Mouse (Mus musculus) midbrain, embryonic 16.5 days (tissue): ENCODE results near the gene Igtp. TPM values are rescaled to one million over a fixed set of nuclear protein-coding genes. Genes with fewer than 3 reads are reported as not detected.
A peak's percentile ranks its signal among the peaks of the same experiment; 100 is the strongest.
"Not testable (repeated sequence)": the region's sequence is repeated elsewhere in the genome, so short reads cannot be mapped to it uniquely, and the experiment has no call there.

Experiments used
- ATAC-seq: fragments of 200-750 bp; cut with Nextera tagmentation; 2 replicates; pipeline ENCODE4 v1.8.0; 2017; ENCODE audit warnings: moderate TSS enrichment
- H3K27ac ChIP-seq: fragments of 300-500 bp; sonication (generic); 2 replicates; pipeline ENCODE4 v1.5.1; 2014; ENCODE audit warnings: mild to moderate bottlenecking, low read length, mixed read lengths
- H3K27me3 ChIP-seq: fragments of 300-500 bp; sonication (generic); 2 replicates; pipeline ENCODE4 v1.6.1; 2014; ENCODE audit warnings: low read depth, low read length, mixed read lengths; ENCODE audit not compliant: control insufficient read depth, insufficient read depth
- H3K36me3 ChIP-seq: fragments of 300-500 bp; sonication (generic); 2 replicates; pipeline ENCODE4 v1.6.1; 2014; ENCODE audit warnings: mild to moderate bottlenecking, low read length, moderate library complexity, mixed read lengths; ENCODE audit not compliant: control insufficient read depth, insufficient read depth
- H3K4me1 ChIP-seq: fragments of 300-500 bp; sonication (generic); 2 replicates; pipeline ENCODE4 v1.6.1; 2014; ENCODE audit warnings: mild to moderate bottlenecking, low read length, mixed read lengths; ENCODE audit not compliant: control insufficient read depth, insufficient read depth
- H3K4me2 ChIP-seq: fragments of 300-500 bp; sonication (generic); 2 replicates; pipeline ENCODE4 v1.6.1; 2014; ENCODE audit warnings: mild to moderate bottlenecking, low read length, mixed read lengths
- H3K4me3 ChIP-seq: fragments of 300-500 bp; sonication (generic); 2 replicates; pipeline ENCODE4 v1.5.1; 2014; ENCODE audit warnings: low read depth, mild to moderate bottlenecking, low read length, moderate library complexity, mixed read lengths
- H3K9ac ChIP-seq: fragments of 300-500 bp; sonication (generic); 2 replicates; pipeline ENCODE4 v1.6.1; 2014; ENCODE audit warnings: low read depth, low read length, mixed read lengths
- H3K9me3 ChIP-seq: fragments of 300-500 bp; sonication (generic); replicated peaks from 2 replicates; pipeline ENCODE4 v1.6.1; 2014; ENCODE audit warnings: mild to moderate bottlenecking, low read length, mixed read lengths; ENCODE audit not compliant: control insufficient read depth, poor library complexity, severe bottlenecking
- WGBS: fragments of 180-500 bp; shearing (Covaris S2); extraction: QIAGEN DNeasy Blood & Tissue Kit; methylation state at CpG from one replicate; pipeline ENCODE4 v1.1.7; 2014; 5-methylcytosine and 5-hydroxymethylcytosine counted together
- polyA plus RNA-seq: library from polyadenylated mRNA; unstranded; fragments of >200 nt; fragmentation: Nextera tagmentation; extraction: Ambion mirVana; gene quantifications from 2 replicates; pipeline ENCODE4 v1.2.1, GENCODE M21; 2015

Igtp gene
- polyA plus RNA-seq, 1 experiment from 2014 or later = 1.6 TPM

DNA sequence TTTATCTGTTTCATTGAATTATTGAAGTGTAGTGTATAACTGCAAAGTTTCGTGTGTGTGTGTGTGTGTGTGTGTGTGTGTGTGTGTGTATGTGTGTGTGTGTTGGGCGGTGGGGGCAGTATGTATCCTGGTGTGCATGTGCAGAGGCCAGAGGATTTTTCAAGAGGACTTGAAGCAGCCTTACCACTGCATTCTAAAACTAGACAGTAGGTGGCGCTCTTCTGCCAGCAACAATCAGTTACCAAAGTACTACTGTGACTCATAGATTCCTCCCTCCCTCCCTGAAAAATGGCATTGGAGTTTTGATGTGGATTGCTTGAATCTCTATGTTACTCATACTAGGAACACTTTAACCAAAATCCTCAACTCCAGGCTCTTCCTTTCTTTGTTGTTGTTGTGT, 19.8 kb upstream of the Igtp start:
- H3K36me3 ChIP-seq = peaks cover 21% of the 10 kb centered on the region
- no peak overlapping the region for H3K4me3 ChIP-seq
- no peak for ATAC-seq
- H3K4me2 ChIP-seq = no peak overlapping the region
- WGBS = 25% methylated on average over 3 of the region's 3 CpGs
- H3K9ac ChIP-seq = no peak overlapping the region
- H3K9me3 ChIP-seq = no peaks in the 10 kb centered on the region
- no peak overlapping the region for H3K27ac ChIP-seq
- H3K4me1 ChIP-seq = no peaks in the 10 kb centered on the region
- no peaks in the 10 kb centered on the region for H3K27me3 ChIP-seq

DNA sequence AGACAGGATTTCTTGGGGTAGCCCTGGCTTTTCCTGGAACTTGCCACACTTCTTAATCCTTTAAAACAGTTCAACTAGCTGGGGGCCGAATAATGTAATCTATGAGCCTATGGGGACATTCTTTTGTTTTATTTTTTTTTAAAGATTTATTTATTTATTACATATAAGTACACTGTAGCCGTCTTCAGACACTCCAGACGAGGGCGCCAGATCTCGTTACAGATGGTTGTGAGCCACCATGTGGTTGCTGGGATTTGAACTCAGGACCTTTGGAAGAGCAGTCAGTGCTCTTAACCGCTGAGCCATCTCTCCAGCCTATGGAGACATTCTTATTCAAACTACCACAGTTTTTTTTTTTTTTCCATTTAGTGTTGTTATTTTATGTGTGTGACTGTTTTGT, 19.4 kb upstream of the Igtp start:
- H3K4me1 ChIP-seq, H3K4me2 ChIP-seq, H3K4me3 ChIP-seq, ATAC-seq, H3K27me3 ChIP-seq, H3K27ac ChIP-seq, H3K9ac ChIP-seq, H3K9me3 ChIP-seq: not testable (repeated sequence)
- H3K36me3 ChIP-seq = peaks cover 20% of the 10 kb centered on the region
- 97% methylated on average over 6 of the region's 6 CpGs for WGBS

DNA sequence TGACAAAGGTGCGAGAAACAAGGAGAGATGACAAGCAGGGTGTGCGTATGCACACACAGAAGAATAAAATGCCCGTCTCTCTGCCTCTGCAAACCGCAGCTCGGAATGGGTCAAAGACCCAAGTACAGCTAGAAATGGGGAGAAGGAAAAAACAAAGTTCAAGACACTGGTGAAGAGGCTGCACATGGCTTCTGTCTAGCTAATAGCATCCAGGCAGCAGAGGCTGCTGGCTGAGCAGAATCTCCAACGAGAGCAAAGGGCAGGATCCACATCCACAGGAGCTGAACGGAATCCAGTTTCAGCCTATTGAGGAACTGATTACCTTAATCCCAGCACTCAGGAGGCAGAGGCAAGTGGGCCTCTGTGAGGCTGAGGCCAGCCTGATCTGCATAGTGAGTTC, 18.6 kb upstream of the Igtp start:
- Histone ChIP-seq H3K4me1 (no peaks in the 10 kb centered on the region), H3K9me3 (no peaks in the 10 kb centered on the region), H3K27me3 (no peaks in the 10 kb centered on the region), H3K36me3 (peaks cover 13% of the 10 kb centered on the region), H3K27ac (no peak overlapping the region), H3K4me3 (no peak overlapping the region), H3K9ac (no peak overlapping the region), H3K4me2 (no peak overlapping the region)
- ATAC-seq = no peak
- 88% methylated on average over 7 of the region's 7 CpGs for WGBS

DNA sequence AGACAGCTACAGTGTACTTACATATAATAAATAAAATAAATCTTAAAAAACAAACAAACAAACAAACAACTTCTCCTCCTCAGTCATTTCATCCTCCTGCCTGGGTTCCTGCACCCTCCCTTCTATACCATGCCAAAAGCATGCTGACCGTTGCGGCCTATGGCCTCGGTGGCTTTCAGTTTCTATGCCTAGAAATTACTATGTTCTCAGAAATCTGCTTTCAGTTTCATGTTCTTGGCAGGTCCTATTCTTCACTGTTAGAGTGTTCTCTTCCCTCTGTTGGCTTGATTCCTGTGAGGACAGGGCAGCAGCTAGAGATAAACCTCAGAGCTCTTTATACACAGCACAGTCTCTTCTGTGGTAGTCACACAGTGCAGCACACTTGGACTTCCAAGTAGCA, 15.8 kb upstream of the Igtp start:
- WGBS = 96% methylated on average over 3 of the region's 3 CpGs
- no peak overlapping the region for H3K27ac ChIP-seq
- no peak overlapping the region for H3K4me3 ChIP-seq
- H3K9ac ChIP-seq = no peak overlapping the region
- H3K36me3 ChIP-seq = no peaks in the 10 kb centered on the region
- no peaks in the 10 kb centered on the region for H3K27me3 ChIP-seq
- H3K9me3 ChIP-seq = no peaks in the 10 kb centered on the region
- no peaks in the 10 kb centered on the region for H3K4me1 ChIP-seq
- no peak for ATAC-seq
- H3K4me2 ChIP-seq = no peak overlapping the region

DNA sequence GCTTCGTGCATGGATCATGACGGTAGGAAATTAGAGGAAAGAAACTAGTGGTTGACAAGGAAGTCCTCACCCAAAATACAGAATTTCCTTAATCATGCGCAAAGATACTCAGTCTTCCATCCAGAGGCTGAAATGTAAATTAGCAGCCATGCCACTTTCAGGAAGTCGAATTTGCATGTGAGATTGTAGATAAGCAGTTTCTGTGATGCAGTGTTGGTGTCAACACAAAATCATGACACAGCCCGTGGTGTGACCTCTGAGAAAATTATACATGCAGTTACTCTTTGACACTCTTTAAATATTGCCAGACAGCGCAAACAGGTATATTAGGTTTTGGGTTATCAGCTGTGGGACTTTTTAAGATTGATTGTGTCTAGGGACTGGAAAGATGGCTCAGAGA, 9.7 kb upstream of the Igtp start:
- no peak overlapping the region for H3K27ac ChIP-seq
- WGBS = 95% methylated on average over 6 of the region's 6 CpGs
- no peak overlapping the region for H3K4me2 ChIP-seq
- ATAC-seq = no peak
- H3K4me3 ChIP-seq = no peak overlapping the region
- no peak overlapping the region for H3K9ac ChIP-seq
- H3K4me1 ChIP-seq = no peaks in the 10 kb centered on the region
- H3K9me3 ChIP-seq = no peaks in the 10 kb centered on the region
- no peaks in the 10 kb centered on the region for H3K36me3 ChIP-seq
- no peaks in the 10 kb centered on the region for H3K27me3 ChIP-seq

DNA sequence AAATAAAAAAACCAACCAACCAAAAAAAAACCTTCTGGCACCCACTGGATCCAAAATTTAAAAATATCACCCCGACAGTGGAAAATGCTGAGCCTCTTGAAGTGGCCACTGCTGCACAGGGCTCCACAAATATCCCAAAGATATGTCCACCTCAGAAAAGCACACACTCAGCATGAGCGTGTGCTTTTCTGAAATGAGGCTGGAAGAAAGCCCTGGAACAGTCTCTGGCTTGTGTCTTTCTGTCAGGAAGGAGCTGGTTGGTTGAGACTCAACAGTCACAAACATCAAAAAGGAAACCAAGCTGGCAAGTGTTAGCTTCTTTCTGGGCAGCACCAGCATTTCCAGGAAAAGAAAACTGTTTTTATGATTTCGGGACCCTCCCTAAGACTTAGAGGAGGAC, 6.0 kb upstream of the Igtp start:
- no peak overlapping the region for H3K9ac ChIP-seq
- no peaks in the 10 kb centered on the region for H3K9me3 ChIP-seq
- H3K36me3 ChIP-seq = no peaks in the 10 kb centered on the region
- H3K27me3 ChIP-seq = no peaks in the 10 kb centered on the region
- H3K4me3 ChIP-seq = no peak overlapping the region
- H3K27ac ChIP-seq = no peak overlapping the region
- 79% methylated on average over 3 of the region's 3 CpGs for WGBS
- H3K4me1 ChIP-seq = no peaks in the 10 kb centered on the region
- H3K4me2 ChIP-seq = no peak overlapping the region
- ATAC-seq = no peak

DNA sequence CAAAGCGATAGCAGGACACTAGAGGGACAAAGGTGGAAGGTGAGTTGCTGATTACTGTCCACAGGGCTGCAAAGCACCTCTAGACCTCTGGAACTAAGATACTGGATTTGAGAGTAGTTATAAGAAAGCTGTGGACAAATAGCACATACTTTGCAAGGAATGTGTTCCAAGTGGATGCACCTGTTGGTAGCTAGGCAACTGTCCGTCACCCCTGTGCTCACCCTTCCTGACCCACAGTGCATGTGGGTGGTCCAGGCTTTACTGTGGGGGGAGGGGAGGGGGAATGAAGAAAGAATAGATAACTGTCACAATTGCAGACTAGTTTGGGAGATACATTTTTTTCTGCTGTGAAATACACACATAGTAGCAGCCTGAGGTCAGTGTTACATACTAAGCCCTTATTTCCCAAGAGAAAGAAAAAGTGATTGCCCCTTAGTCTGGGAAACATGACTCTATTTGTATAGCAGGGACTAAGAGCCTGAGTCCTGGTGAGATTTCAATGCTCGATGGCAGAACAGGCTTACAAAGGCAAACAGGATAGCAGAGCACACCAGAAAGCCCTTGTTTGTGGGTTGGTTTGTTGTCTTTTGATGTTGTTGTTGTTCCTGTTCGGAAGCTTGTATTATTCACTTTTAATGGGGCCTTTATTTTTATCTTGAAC, 5.4 kb upstream of the Igtp start:
- Histone ChIP-seq H3K36me3 (no peaks in the 10 kb centered on the region), H3K27ac (no peak overlapping the region), H3K4me2 (no peak overlapping the region), H3K4me3 (no peak overlapping the region), H3K9me3 (no peaks in the 10 kb centered on the region), H3K4me1 (no peaks in the 10 kb centered on the region), H3K27me3 (no peaks in the 10 kb centered on the region), H3K9ac (no peak overlapping the region)
- 40% methylated on average over 4 of the region's 4 CpGs for WGBS
- ATAC-seq = no peak

DNA sequence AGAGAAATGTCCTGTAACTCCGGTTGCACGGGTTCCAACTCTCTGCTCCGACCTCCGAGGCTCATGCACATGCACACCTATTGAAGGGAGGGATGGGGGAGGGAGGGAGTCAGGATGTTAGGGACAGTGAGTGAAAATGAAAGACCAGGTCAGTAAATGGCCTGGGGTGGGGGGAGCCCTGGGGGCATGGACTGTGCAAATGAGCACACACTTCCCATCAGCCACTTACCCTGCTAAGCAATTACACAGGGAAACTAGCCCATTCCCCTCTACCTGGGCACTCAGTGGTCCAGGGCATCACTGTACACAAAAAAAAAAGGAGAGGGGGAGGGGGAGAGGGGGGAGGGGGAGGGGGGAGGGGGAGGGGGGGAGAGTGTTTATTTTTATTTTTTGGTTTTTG, 693 bp upstream of the Igtp start:
- 84% methylated on average over 4 of the region's 4 CpGs for WGBS
- no peak overlapping the region for H3K9ac ChIP-seq
- H3K9me3 ChIP-seq = no peaks in the 10 kb centered on the region
- H3K27ac ChIP-seq = no peak overlapping the region
- H3K36me3 ChIP-seq = no peaks in the 10 kb centered on the region
- no peaks in the 10 kb centered on the region for H3K4me1 ChIP-seq
- ATAC-seq = no peak
- no peak overlapping the region for H3K4me3 ChIP-seq
- peak overlapping the region; percentile 58 for H3K4me2 ChIP-seq
- no peaks in the 10 kb centered on the region for H3K27me3 ChIP-seq

DNA sequence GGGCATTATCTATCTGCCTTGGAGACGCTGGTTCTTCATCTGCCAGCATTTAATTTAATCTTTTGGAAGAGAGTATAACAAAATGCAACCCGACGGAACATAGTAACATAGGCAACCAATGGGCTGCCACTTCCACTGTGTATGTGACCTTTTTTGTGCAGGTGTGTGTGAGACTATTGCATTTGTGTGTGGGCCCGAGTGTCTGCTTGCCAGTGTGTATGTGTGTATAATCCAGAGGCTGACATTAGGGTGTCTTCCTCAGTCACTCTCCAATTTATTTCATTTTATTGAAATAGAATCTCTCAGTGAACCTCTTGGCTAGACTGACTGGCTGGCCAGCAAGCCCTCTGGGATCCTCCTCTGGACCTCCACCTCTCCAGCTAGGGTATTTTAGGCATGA, 870 bp downstream of the Igtp start:
- ATAC-seq = no peak
- no peak overlapping the region for H3K4me3 ChIP-seq
- no peak overlapping the region for H3K9ac ChIP-seq
- WGBS = 95% methylated on average over 4 of the region's 4 CpGs
- H3K4me2 ChIP-seq = no peak overlapping the region
- H3K27me3 ChIP-seq = no peaks in the 10 kb centered on the region
- no peaks in the 10 kb centered on the region for H3K4me1 ChIP-seq
- no peak overlapping the region for H3K27ac ChIP-seq
- no peaks in the 10 kb centered on the region for H3K36me3 ChIP-seq
- H3K9me3 ChIP-seq = no peaks in the 10 kb centered on the region
